Mouse (Mus musculus): ENCODE data around the gene Pebp1. TPM values are rescaled to one million over a fixed set of nuclear protein-coding genes. Genes with fewer than 3 reads are reported as not detected.
A peak's percentile ranks its signal among the peaks of the same experiment; 100 is the strongest.
"Not testable (repeated sequence)": the region's sequence is repeated elsewhere in the genome, so short reads cannot be mapped to it uniquely, and the experiment has no call there.

Pebp1 gene
- total RNA-seq (2021), result 100 to 1,000 TPM; 763 to 803 TPM
- long read RNA-seq, experiment 1, transcript Pebp1-201 (4 exons, 1,240 nt), result major isoform, 1,684 of 1,764 reads
- long read RNA-seq, experiment 1, partial matches to known transcripts, result 31 of 1,764 reads
- long read RNA-seq, experiment 1, other reads (novel, unspliced or antisense), result 49 of 1,764 reads
- long read RNA-seq, experiment 2, transcript Pebp1-201 (4 exons, 1,240 nt), result major isoform, 854 of 894 reads
- long read RNA-seq, experiment 2, partial matches to known transcripts, result 5 of 894 reads
- long read RNA-seq, experiment 2, other reads (novel, unspliced or antisense), result 35 of 894 reads

- DNase-seq, result peak; percentile 99
Observed at GRCm38 (mm10) chr5:117286831-117287822, at the start of gene Pebp1. Gene Pebp1 (minus strand): TSS chr5:117287625.

DNA sequence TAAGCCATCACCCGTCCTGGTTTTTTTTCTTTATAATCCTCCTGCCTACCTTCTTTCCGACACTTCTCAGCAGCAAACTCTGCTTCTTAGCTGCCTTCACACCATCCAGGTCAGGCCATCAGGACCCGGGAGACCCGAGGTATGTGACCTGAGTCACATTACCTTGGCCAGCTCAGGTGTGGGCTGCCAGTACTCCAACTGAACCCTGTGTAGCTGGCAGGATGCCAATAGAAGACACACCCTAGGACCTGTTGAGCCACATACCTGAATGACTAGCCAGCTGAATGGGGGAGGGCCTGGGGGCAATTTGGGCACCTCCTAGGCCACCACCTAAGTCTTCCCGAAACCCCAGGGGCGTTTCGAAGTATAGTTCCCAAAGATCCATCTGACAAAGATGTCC is 43.0 kb upstream of the Pebp1 start:
- DNase-seq, result no peak

- no peak for DNase-seq
Observed at GRCm38 (mm10) chr5:117326408-117326807, 39.0 kb upstream of the Pebp1 start.

- no peak for DNase-seq
Observed at GRCm38 (mm10) chr5:117323751-117324150, 36.3 kb upstream of the Pebp1 start.

DNA sequence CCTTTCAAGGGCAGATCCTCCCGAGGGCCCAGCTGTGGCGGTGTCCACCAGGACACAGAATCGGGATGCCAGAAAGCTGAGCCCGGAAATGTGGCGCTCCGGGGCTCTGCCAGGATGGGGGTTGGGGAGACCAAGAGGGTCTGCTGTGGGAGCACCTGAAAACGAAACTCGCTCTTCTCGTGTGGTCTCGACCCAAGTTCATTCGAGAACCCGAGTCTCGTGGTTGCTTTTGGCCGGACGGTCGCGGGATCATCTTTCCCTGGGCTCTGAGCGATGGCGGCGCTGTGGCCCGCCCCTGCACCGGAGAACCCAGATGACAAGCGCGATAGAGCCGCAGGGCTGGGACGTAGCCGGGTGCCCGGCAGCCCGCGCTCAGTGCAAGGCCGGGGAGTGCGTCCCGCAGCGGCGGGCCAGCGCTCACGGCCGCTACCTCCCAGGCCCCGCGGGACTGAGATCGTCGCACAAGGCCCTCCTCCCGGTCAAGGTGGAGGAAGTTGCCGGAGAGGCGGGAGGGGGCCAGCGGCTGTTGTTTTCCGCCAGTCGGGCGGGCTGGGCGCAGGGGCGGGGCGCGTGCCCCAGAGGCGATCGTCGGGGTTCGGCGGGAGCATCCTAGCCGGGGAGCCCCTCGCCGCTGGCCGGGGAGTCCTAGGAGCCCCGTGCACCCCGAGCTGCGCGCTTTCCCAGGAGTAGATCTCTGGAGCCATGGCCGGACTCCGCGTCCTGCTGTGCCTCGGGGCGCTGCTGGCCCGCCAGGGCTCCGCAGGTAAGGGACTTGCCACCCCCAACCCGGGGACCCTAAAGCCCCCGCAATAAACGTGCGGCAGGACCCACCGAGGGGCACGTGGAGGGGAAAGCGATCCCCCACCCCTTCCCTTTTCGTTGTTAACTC is 31.6 kb upstream of the Pebp1 start, which contains the start of gene Vsig10:
Gene Vsig10, plus strand, starts transcription at position 343 of the 889 bp plus-strand sequence.
- DNase-seq, result peak; percentile 82

DNA sequence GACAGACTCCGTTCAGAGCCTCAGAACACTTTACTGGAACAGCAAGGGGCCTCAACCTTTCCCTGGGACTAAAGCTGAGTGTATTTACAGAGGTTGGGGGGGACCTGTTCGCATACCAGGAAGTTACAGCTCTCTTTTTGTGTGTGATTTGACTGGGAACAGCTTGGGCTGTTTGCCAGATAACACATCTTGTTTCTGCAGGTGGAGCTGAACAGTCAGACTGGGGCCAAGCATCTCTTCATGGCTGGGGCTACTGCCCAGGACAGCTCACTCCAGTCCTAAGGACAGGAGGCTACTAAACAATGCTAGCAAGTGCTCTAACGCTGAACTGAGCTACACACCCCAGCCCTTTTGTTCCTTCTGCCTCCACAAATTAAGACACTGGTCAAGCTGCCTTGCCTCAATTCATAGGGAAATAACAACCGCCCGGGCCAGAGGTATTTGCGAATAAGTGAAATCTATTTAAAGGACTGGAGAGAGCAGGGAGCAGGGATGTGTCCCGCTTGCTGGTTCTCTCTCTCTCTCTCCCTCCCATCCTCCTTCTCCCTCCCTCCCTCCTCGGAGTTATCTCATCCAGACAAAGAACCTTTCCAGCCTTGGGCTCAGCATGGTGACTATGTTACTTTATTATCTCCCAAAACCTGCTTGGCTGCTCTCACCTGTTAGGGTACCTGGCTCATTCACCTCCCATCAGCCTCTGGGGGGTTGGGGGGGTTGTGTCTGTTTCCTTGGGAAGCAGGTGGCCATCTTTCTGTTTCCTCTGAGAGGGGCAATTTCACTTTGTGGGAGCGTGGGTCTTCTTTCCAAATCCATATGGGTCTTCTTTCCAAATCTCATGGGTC is 27.4 kb upstream of the Pebp1 start:
- no peak for DNase-seq

GRCm38 (mm10) chr5:117313909-117314308 is 26.5 kb upstream of the Pebp1 start:
- no peak for DNase-seq

GRCm38 (mm10) chr5:117313420-117313819 is 26.0 kb upstream of the Pebp1 start:
- peak; percentile 78 for DNase-seq

GRCm38 (mm10) chr5:117307699-117308098 is 20.3 kb upstream of the Pebp1 start:
- peak; percentile 89 for DNase-seq

- DNase-seq, result no peak
Observed at GRCm38 (mm10) chr5:117306826-117307225, 19.4 kb upstream of the Pebp1 start.

DNA sequence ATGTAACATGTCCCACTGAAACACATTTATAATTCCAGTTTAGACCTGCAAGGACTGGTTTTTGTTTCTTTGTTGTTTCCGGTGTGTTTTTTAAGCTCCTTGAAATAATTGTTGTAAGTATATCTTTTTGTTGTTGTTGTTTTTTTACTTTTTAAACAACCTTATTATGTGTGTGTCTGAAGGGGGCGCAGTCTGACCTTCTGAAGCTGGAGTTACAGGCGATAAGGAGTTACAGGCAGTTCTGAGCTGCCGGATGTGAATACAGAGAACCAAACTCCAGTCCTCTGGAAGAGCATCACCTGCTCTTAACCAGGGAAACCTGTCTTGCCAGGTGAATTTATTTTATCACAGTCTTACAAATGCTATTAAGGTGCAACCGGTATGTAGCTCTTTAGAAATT is 18.3 kb upstream of the Pebp1 start:
- no peak for DNase-seq

DNA sequence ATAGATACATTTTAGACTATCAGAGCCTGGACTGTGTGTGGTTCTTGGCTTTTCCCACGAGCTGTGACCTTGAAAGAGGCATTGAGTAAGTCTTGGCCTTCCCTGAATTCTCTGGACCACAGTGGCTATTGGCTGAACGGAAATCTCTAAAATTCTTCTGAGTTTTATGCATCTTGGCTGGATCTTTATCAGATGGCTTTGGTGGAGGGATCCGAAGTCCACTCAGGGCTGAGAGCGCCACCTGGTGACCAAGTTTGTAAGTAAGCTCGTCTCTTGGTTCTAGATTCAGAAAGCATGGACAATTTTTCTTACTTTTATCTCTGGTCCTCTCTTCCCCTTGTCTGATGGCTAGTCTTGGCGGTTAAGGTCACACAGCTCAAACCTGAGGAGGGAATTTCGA is 17.5 kb upstream of the Pebp1 start:
- DNase-seq, result peak; percentile 90

DNA sequence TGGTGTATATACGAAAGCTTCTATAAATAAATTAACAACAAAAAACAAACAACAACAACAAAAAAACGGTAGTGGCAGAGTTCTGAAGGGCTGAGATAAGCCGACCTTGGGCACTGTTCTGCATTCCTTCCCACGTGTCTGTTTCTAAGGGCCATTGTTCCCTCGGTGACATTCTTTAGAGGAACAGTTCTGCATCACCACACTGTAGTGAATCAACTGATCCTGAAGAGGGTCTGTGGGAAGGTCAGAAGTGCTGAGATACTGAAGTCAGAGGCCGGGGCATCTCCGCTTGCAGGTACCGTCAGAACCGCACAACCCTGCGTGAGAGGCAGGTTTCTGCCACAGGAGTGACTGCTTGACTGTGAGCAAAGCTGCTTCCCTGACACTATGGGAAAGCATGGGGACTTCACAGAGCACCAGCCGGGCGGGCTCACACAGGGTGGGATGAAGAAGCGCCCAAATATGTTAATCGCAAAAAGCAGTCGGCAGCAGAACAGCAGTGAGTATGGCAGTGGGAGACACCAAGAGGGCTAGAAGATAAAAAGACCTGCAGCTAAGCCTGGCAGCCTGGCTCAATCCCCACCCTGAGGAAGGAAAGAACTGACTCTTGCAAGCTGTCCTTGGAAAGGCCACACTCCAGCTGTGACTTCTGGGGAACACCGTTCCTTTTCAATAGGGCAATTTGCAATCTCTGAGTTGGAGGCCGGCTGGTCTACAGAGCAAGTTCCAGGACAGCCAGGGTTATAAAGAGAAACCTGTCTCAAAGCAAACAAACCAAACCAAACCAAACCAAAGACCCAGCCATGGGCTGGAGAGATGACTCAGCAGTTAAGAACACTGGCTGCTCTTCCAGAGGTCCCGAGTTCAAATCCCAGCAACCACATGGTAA is 16.5 kb upstream of the Pebp1 start:
- no peak for DNase-seq

- no peak for DNase-seq
Observed at GRCm38 (mm10) chr5:117302899-117303298, 15.5 kb upstream of the Pebp1 start.

DNA sequence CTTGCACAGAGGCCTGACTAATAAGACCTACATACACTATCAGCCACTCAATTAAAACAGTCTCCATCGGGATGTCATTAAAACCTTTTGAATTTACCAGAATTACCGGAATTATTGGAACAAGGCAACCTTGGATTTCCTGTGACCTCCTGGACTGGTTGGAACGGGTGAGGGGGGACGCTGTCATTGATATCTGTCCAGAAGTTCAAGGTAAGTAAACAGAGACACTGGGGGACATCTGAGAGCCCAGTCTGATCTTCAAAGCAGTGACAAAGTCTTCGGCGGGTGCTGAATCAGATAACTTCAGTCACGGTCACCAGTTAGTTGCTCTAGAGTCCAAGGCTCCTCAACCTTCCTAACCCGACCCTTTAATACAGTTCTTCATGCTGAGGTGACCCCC is 7.6 kb upstream of the Pebp1 start:
- no peak for DNase-seq

DNA sequence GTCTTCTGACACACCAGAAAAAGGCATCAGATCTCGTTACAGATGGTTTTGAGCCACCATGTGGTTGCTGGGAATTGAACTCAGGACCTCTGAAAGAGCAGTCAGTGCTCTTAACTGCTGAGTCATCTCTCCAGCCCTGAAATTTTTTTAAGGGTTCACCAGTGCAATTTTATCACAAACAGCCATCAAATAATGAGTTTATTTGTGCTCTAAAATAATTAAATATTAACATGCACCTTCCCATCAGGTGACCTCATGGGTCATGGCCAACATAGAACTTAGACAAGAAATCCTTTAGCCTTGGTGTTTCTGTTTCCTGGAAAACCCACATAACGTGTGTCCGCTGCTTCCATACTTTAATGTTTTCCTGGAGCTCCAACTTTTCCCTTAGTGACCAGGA is 6.4 kb upstream of the Pebp1 start:
- not testable (repeated sequence) for DNase-seq

- DNase-seq, result no peak
Observed at GRCm38 (mm10) chr5:117292547-117292946, 5.1 kb upstream of the Pebp1 start.

- DNase-seq, result no peak
Observed at GRCm38 (mm10) chr5:117291312-117291711, 3.9 kb upstream of the Pebp1 start.

- no peak for DNase-seq
Observed at GRCm38 (mm10) chr5:117290081-117290480, 2.7 kb upstream of the Pebp1 start.

DNA sequence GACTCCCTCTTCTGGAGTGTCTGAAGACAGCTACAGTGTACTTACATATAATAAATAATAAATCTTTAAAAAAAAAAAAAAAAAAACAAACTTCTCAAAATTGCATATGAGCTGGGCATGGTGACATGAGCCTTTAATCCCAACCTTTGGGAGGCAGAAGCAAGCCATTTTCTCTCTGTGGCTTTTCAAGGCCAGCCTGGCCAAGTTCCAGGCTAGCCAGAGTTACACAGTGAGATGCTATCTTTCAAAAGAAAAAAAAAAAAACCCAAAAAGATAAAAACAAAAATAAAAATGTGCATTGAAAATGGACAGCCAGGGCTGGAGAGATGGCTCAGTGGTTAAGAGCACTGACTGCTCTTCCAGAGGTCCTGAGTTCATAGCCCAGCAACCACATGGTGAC is 2.2 kb upstream of the Pebp1 start:
- no peak for DNase-seq

All from adrenal gland, postnatal 10 days (tissue).